Mouse (Mus musculus) intestine, embryonic 16.5 days (tissue): ENCODE data around the gene Prkaca. TPM values are rescaled to one million over a fixed set of nuclear protein-coding genes. Genes with fewer than 3 reads are reported as not detected.

ENCODE experiments used
- ATAC-seq: fragments of 200-750 bp; cut with Nextera tagmentation; 2 replicates; pipeline ENCODE4 v1.8.0; 2017; ENCODE audit warnings: moderate TSS enrichment, moderate library complexity
- H3K27ac ChIP-seq: fragments of 300-500 bp; sonication (generic); 2 replicates; pipeline ENCODE4 v1.5.1; 2014; ENCODE audit warnings: mild to moderate bottlenecking, low read length
- H3K27me3 ChIP-seq: fragments of 300-500 bp; sonication (generic); replicated peaks from 2 replicates; pipeline ENCODE4 v1.6.1; 2014; ENCODE audit warnings: low read length, control low read depth, mixed read lengths; ENCODE audit not compliant: control insufficient read depth, insufficient read depth
- H3K36me3 ChIP-seq: fragments of 300-500 bp; sonication (generic); 2 replicates; pipeline ENCODE4 v1.6.1; 2014; ENCODE audit warnings: low read length, control low read depth; ENCODE audit not compliant: control insufficient read depth, insufficient read depth
- H3K4me1 ChIP-seq: fragments of 300-500 bp; sonication (generic); 2 replicates; pipeline ENCODE4 v1.6.1; 2014; ENCODE audit warnings: low read length, control low read depth, mixed read lengths; ENCODE audit not compliant: control insufficient read depth, insufficient read depth
- H3K4me2 ChIP-seq: fragments of 300-500 bp; sonication (generic); 2 replicates; pipeline ENCODE4 v1.6.1; 2014; ENCODE audit warnings: low read depth, low read length, control low read depth
- H3K4me3 ChIP-seq: fragments of 300-500 bp; sonication (generic); 2 replicates; pipeline ENCODE4 v1.5.1; 2014; ENCODE audit warnings: mild to moderate bottlenecking, low read length
- H3K9ac ChIP-seq: fragments of 300-500 bp; sonication (generic); 2 replicates; pipeline ENCODE4 v1.6.1; 2014; ENCODE audit warnings: low read depth, low read length
- H3K9me3 ChIP-seq: fragments of 300-500 bp; sonication (generic); 2 replicates; pipeline ENCODE4 v1.6.1; 2016; ENCODE audit warnings: low read length, control low read depth; ENCODE audit not compliant: control insufficient read depth
- WGBS: fragments of 180-500 bp; shearing (Covaris S2); extraction: QIAGEN DNeasy Blood & Tissue Kit; methylation state at CpG from one replicate; pipeline ENCODE4 v1.1.7; 2014; 5-methylcytosine and 5-hydroxymethylcytosine counted together
- microRNA counts: library from miRNA; unstranded; fragments of <30 nt; microRNA quantifications from one replicate; lab custom pipeline; 2016
- microRNA-seq: library from miRNA; unstranded; fragments of <30 nt; microRNA quantifications from one replicate; pipeline ENCODE4, GENCODE M21; 2016
- polyA plus RNA-seq: library from polyadenylated mRNA; unstranded; fragments of >200 nt; fragmentation: Nextera tagmentation; extraction: Ambion mirVana; gene quantifications from 2 replicates; pipeline ENCODE4 v1.2.1, GENCODE M21; 2015

Prkaca gene
- polyA plus RNA-seq, 1 experiment from 2014 or later, result 24.6 TPM

- no peak overlapping the region for H3K4me2 ChIP-seq
- no peak overlapping the region for H3K27ac ChIP-seq
- no peak for ATAC-seq
- WGBS, result 8% methylated on average over 5 of the region's 5 CpGs
- no peaks in the 10 kb centered on the region for H3K36me3 ChIP-seq
- H3K4me3 ChIP-seq, result no peak overlapping the region
- H3K27me3 ChIP-seq, result peaks cover 22% of the 10 kb centered on the region
- H3K9me3 ChIP-seq, result no peaks in the 10 kb centered on the region
- H3K4me1 ChIP-seq, result peaks cover 7% of the 10 kb centered on the region; the same call in 1 of the 2 replicates
- no peak overlapping the region for H3K9ac ChIP-seq
These were observed 66.3 kb downstream of the Prkaca start for GRCm38 (mm10) chr8:84039050-84039449.

GRCm38 (mm10) chr8:84042066-84042947 lies 69.5 kb downstream of the Prkaca start, which contains the start of gene Il27ra:
Il27ra (minus strand) TSS chr8:84042589.
- Histone ChIP-seq H3K4me3 (peak within 1 kb of the TSS; percentile 41), H3K4me1 (peaks cover 7% of the 10 kb centered on the region; the same call in 1 of the 2 replicates), H3K9me3 (no peaks in the 10 kb centered on the region), H3K27ac (no peak within 1 kb of the TSS), H3K27me3 (peaks cover 35% of the 10 kb centered on the region), H3K4me2 (peak within 1 kb of the TSS; percentile 72), H3K9ac (peak within 1 kb of the TSS; percentile 61), H3K36me3 (no peaks in the 10 kb centered on the region)
- peak; percentile 78 for ATAC-seq
- WGBS, result 6% methylated on average over 40 of the region's 40 CpGs

- H3K9me3 ChIP-seq, result no peaks in the 10 kb centered on the region
- ATAC-seq, result no peak
- H3K4me3 ChIP-seq, result peak overlapping the region; percentile 41; the same call in 1 of the 2 replicates
- H3K36me3 ChIP-seq, result no peaks in the 10 kb centered on the region
- whole genome bisulfite sequencing, result 42% methylated on average over 12 of the region's 12 CpGs
- no peak overlapping the region for H3K9ac ChIP-seq
- H3K27me3 ChIP-seq, result peaks cover 35% of the 10 kb centered on the region
- H3K4me2 ChIP-seq, result peak overlapping the region; percentile 72; the same call in 1 of the 2 replicates
- H3K27ac ChIP-seq, result no peak overlapping the region
- H3K4me1 ChIP-seq, result peaks cover 7% of the 10 kb centered on the region; the same call in 1 of the 2 replicates
These were observed 70.2 kb downstream of the Prkaca start for GRCm38 (mm10) chr8:84042948-84043342.

- no peak overlapping the region for H3K4me3 ChIP-seq
- H3K9ac ChIP-seq, result no peak overlapping the region
- 18% methylated on average over 7 of the region's 7 CpGs for WGBS
- H3K9me3 ChIP-seq, result no peaks in the 10 kb centered on the region
- no peak overlapping the region for H3K4me2 ChIP-seq
- H3K27ac ChIP-seq, result no peak overlapping the region
- H3K27me3 ChIP-seq, result peaks cover 35% of the 10 kb centered on the region
- peaks cover 7% of the 10 kb centered on the region; the same call in 1 of the 2 replicates for H3K4me1 ChIP-seq
- ATAC-seq, result no peak
- H3K36me3 ChIP-seq, result no peaks in the 10 kb centered on the region
These were observed 71.3 kb downstream of the Prkaca start for GRCm38 (mm10) chr8:84044103-84044502.

- peak within 1 kb of the TSS; percentile 37; the same call in 1 of the 2 replicates for H3K9ac ChIP-seq
- WGBS, result 8% methylated on average over 9 of the region's 9 CpGs
These were observed 72.1 kb downstream of the Prkaca start, which contains the start of gene Rln3 for GRCm38 (mm10) chr8:84044900-84045299. Rln3 (minus strand) TSS chr8:84045000.

More at GRCm38 (mm10) chr8:84044900-84045299, 72.1 kb downstream of the Prkaca start, which contains the start of gene Rln3:
- Histone ChIP-seq H3K4me1 (peaks cover 7% of the 10 kb centered on the region; the same call in 1 of the 2 replicates), H3K27ac (no peak within 1 kb of the TSS), H3K36me3 (no peaks in the 10 kb centered on the region), H3K4me2 (no peak within 1 kb of the TSS), H3K4me3 (peak within 1 kb of the TSS; percentile 16), H3K9me3 (no peaks in the 10 kb centered on the region), H3K27me3 (peaks cover 35% of the 10 kb centered on the region)
- no peak for ATAC-seq

MicroRNA genes within 50 kb of the gene (microRNA counts, 519-probe panel; counts per million panel counts)
- 35.7 counts per million for microRNA mmu-miR-1199 (lab: Ali Mortazavi, UCI)

Small RNA genes lying within 50 kb of the gene (microRNA-seq; reads per million reads assigned to microRNA genes)
- gene Gm44330, result not detected
- not detected for gene Gm44450
- 0.91 reads per million for gene Mir1199
- 1.4 reads per million for gene Mir8111

Other genes starting within 250 kb of the Prkaca start
- gene Adgre5, start 231.7 kb upstream of the Prkaca start, polyA plus RNA-seq, result 39.5 TPM in 2 replicates
- gene Adgrl1, start 72.9 kb upstream of the Prkaca start, polyA plus RNA-seq, result 7.9 and 8.1 TPM in 2 replicates
- gene Gm10644, start 17.8 kb upstream of the Prkaca start, polyA plus RNA-seq, result 0.39 TPM in 2 replicates
- 50.4 and 61.7 TPM in 2 replicates for gene Asf1b, start 17.5 kb upstream of the Prkaca start, polyA plus RNA-seq
- 5.8 and 6.0 TPM in 2 replicates for gene Samd1, start 24.7 kb downstream of the Prkaca start, polyA plus RNA-seq
- 0.66 and 0.84 TPM in 2 replicates for gene 1700067K01Rik, start 28.5 kb downstream of the Prkaca start, polyA plus RNA-seq
- gene 2210011C24Rik, start 39.2 kb downstream of the Prkaca start, polyA plus RNA-seq, result 2.1 and 3.1 TPM in 2 replicates
- gene Palm3, start 48.5 kb downstream of the Prkaca start, polyA plus RNA-seq, result 5.8 and 6.4 TPM in 2 replicates
- 1.2 and 1.4 TPM in 2 replicates for gene Il27ra, start 69.6 kb downstream of the Prkaca start, polyA plus RNA-seq
- 0.23 and 0.37 TPM in 2 replicates for gene Rln3, start 72.0 kb downstream of the Prkaca start, polyA plus RNA-seq
- gene Gm10643, start 92.1 kb downstream of the Prkaca start, polyA plus RNA-seq, result 0.76 and 0.81 TPM in 2 replicates
- 5.9 and 6.8 TPM in 2 replicates for gene Rfx1, start 93.8 kb downstream of the Prkaca start, polyA plus RNA-seq
- gene Dcaf15, start 131.8 kb downstream of the Prkaca start, polyA plus RNA-seq, result 8.8 and 9.4 TPM in 2 replicates
- 0.38 TPM in 2 replicates for gene Podnl1, start 153.0 kb downstream of the Prkaca start, polyA plus RNA-seq
- gene Cc2d1a, start 174.9 kb downstream of the Prkaca start, polyA plus RNA-seq, result 25.3 and 26.0 TPM in 2 replicates
- gene 4930432K21Rik, start 175.0 kb downstream of the Prkaca start, polyA plus RNA-seq, result 0.61 and 0.82 TPM in 2 replicates
- 0.89 and 1.3 TPM in 2 replicates for gene Nanos3, start 212.2 kb downstream of the Prkaca start, polyA plus RNA-seq